Mouse (Mus musculus) right cerebral cortex, adult 18-20 months (tissue): ENCODE data around the gene Amdhd2.
"Not testable (repeated sequence)": the region's sequence is repeated elsewhere in the genome, so short reads cannot be mapped to it uniquely, and the experiment has no call there.

Experiments
- DNase-seq: peaks from one replicate; pipeline ENCODE4 v3.0.0; 2022; ENCODE audit warnings: mixed read lengths

Gene Amdhd2

DNA sequence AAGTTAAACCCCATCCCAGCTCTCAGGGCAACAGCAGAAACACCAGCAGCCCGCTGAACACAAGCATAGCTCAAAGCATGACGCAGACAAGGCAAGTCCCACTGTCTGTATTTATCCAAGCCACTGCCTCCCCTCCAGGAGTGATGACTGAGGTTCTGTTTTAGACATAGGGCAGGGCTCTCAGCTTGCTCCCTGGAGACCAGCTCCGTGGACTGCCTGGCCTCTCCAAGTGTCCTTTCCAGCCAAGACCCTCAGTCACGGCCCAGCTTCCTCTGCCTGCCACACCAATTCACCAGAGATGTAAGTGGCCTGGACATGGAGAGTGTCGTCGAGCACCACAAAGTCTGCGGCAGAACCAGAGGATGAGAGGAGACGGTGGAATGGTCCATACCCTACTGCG lies 7.8 kb downstream of the Amdhd2 start:
- no peak for DNase-seq

DNA sequence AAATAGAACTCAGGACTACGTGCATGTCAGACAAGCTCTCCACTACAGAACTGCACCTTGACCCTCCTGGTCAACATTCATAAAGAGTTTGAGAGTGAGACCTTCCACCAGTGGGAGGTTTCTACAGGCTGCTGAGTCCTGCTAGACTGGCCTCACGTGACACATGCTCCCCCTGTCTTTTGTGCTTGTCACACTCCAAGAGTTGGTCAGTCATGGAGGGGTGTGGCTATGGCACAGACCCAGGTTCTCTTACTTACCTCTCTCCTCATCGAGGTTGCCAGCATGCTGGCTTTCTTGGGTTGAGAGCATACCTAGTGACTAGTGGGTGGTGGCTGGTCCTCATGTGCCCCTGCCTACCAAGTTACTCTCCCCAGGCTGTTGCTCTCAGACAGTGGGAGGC lies 9.1 kb downstream of the Amdhd2 start:
- no peak for DNase-seq

DNA sequence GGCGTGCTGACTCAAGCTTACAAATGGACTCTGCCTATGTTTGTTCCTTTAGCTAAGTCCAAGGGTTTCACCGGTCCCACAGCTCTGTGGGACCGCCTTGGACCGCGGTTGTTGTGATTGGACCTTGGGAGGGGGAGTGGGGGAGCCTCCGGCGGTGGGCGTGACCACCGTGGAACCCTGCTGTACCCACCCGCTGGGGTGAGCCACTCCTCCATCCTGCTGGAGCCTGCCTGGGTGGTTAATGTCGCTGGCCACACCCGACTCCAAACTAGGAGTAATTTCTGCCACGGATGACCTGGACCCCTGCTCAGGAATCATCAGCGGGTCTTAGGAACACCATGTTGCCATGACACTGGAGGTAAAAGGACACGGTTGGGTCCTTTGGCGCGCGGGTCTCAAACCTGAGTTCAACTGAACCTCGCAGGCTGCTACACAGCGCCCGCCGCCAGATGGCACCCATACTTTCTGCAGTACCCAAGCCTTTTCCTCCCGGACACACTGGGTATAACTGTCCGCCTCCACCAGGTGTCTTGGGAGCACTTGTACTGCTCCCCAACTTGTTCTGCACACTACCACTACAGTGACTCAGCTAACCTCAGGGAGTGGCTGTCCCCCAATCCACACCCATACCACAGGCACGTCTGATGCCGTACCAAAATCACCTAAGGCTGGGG lies 11.5 kb downstream of the Amdhd2 start:
- DNase-seq = peak; percentile 76

DNA sequence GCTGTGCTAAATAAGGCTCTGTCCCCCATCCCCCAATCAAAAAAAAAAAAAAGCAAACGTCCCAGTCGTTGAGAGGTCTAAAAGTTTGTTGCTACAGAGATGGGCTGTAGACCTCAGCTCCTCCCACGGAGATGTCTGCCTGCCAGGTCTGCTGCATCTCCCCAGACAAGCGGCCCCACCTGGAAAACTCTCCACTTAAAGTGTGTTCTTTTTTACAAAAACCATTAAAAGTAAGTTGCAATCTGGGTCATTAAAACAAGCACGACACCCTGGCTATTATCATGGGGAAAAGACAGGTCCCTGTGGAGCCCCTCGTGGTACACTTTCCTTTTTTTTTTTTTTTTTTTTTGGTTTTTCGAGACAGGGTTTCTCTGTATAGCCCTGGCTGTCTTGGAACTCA lies 12.2 kb downstream of the Amdhd2 start:
- DNase-seq = no peak

DNA sequence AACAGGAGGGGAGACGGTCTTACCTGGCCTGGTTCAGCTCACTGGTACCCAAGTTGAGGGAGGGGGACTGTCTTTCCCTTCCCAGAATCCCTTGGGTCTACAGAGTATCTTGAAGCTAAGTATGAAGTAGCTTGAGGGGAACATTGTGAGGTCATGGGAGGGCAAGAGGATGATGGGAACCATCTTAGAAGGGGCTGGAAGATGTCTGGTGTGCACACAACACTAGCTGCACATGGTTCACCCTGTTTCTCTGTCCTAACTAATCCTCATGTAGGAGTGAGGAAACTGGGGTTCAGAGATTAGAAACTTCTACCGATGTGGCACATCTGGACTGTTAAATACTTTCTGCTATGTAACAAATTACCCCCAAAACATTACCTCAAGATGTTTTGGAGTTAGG lies 12.7 kb downstream of the Amdhd2 start, which contains the start of gene Pdpk1:
Gene Pdpk1 (minus strand): TSS at position 101 of the 400 bp plus-strand sequence.
- no peak for DNase-seq

DNA sequence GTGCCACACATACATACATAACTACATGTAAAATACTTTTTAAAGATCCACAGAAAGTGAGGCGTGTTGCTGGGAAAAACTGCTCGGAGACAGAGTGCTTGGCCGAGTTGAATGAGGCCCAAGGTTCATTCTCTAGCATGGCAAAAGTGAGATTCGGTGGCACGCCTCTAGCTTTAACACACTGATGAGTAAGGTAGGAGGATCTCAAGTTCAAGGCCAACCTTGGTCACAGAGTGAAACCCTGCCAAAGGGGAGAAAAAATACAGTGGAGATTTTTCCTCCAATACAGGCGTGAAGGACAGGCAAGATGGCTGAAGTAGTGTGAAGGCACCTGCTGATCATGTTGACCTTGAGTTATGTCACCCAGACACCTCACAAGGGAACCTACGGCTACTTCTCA lies 14.1 kb downstream of the Amdhd2 start:
- DNase-seq = no peak

DNA sequence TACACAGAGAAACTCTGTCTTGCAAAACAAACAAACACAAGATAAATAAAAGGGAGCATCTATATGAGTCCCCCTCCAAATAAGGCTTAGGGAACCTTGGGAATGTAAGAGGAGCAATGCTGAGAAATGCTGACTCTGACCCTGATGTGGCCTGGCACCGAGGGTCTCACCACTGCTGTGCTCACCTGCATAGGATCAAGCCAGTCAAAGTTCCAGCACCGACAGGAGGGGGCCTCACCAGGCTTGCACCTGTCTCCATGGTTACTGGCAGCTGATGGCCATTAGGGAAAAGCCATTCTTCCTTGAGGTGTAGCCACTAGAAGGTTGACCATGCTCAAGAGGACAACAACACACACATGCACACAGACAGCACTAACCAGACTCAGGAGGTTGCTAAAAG lies 20.7 kb downstream of the Amdhd2 start:
- no peak for DNase-seq

DNA sequence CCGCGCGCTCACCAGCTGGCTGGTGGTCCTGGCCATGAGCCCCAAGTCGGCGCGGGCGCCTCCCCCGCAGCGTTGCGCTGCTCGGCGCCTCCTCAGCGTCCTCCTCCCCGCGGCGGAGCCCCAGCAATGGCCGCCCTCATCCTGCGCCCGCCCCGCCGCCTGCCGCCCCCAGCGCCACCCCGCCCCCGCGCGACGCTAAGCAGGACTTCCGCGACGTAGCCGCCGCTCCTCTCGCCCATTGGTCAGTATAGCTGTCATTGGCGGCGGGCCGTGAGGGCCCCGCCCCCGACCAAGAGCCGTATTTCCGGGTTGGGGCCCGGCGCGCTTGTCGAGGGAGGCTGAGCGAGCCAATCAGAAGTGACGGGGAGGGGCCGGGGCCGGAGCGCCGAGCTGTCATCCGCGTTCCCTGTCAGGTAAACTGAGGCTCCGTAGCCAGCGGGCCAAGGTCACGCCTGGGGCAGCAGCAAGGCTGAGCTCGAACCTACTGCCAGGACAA lies 22.1 kb downstream of the Amdhd2 start:
- peak; percentile 98 for DNase-seq

DNA sequence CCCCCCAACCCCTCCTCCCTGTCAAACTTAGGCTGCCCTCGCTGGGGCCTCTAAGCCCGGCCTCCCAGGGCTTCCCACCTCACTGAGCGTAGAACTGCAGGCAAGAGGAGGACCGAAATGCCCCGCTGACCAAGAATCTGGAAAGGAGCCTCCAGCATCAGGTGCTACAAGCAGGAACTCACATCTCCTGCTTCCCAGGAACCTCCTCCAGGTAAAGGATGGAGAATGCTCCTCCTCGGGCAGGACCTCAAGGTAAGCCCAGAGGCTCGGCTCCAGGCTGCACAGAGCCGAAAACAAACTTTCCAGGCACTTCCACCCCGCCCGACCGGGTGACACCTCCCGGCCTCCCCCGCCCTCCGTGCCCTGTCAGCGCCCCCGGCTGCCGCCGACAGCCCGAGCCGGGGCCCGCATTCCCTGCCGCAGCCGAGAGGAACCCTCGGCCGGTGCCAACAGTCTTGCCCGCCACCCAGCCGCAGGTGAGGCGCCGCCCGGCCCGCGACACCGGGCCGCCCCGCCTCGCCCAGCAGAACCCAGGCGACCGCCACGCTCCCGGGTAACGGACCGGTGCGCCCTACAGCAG lies 22.6 kb downstream of the Amdhd2 start:
- no peak for DNase-seq

DNA sequence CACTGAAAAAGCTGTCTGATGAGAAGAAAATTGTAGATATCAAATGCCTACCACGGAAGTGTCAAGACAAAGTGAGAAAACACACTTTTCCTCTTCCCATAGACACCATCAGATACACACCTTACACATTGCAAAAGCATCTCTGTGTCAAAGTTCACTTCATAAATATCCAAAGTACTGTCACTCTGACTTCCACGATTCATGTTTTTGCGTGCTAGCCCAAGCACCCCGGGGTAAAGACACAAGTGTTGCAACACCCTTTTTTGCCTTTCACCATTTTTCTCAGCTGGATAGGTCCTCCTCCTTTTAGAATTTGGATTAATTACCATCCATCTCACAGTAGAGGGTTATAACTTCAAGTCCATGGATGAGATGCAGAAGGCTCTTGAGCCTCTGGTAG lies 23.6 kb downstream of the Amdhd2 start:
- no peak for DNase-seq

DNA sequence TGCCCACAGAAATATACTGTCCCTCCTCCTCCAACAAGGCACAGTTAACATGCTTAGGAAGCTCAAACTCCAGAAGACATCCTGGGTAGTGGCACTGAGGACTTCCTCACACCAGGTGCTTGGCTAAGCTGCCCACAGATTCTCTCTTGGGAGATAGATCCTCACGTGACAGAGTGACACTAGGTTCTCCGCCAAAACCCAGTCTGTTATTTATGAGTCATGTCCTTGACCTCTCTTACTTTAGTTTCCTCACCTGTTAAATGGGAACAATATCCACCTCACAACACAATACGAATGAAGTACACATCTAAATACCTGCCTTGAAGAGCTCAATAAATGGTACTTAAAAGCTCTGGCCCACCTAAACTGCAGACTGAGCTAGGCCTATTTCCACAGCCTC lies 24.3 kb downstream of the Amdhd2 start:
- no peak for DNase-seq

DNA sequence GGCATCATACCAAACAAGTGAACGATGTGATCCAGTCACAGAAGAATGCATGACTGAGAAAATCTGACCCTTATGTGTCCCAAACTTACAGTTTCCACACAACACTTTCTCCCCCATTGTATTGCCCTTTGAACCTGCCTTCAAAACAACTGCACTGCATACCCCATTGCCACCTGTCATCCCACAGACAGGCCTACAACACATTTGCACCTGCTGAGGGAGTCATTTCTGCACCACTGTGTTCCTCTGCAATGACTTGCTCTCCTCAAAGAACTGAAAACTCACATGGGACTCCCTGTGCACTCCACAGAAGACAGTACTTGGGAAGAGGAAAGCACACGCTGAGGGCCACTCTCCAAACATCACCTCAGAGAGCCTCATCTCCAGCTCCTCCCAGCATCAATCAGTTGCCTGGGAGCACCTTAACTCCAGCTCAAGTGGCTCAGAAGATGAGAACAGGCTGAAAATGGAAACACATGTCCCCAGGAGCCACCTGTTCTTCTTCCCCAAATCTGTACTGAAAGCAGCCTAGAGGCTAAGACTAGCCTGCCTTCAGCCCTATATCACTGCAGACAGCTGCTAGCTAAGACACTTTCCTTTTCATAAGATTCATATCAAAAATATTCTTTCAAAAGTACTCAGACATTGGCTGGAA lies 26.2 kb downstream of the Amdhd2 start:
- no peak for DNase-seq

DNA sequence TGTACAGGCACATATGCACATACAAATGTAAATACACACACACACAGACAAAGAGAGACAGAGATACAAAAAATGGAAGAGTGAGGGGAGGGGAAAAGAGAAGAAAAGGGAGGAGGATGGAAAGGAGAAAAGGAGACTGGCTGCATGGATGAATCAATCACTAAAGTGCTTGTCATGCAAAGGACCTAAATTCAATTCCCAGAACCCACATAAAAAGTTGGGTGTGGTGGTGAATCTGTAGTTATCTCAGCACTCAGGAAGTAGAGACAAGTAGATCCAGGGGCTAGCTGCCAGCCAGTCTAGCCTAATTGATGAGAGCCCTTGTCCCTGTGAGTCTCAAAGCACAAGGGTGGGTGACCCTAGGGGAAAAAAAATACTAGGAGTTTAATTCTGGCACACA lies 29.5 kb downstream of the Amdhd2 start:
- DNase-seq = no peak

DNA sequence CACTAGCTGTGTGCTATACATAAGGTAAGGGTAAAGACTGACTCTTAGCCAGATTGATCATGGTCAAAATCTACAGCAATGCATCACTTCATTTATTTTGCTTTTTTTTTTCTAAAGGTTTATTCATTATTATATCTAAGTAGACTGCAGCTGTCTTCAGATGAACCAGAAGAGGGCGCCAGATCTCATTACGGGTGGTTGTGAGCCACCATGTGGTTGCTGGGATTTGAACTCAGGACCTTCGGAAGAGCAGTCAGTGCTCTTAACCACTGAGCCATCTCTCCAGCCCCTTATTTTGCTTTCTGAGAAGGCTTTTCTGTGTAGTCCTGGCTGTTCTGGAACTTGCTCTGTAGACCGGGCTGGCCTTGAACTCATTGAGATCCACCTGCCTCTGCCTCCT lies 30.6 kb downstream of the Amdhd2 start:
- not testable (repeated sequence) for DNase-seq

DNA sequence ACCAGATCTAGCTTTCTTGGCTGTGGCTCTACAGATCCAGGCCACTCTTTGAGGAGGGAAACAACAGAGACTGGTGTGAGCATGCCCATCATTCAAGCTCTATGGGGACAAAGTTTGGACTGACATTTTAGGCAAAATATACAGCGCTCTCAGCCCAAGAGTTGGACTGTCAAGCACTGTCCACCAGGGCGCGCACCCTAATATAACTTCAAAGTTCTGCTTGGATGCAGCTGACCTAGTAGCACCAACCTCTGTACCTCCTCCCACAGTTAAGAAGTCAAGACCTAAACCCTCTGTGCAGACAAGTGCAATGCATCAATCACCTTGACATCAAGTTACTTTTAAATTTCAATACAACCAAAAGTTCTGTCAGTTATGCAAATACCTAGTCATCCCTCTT lies 32.0 kb downstream of the Amdhd2 start:
- DNase-seq = no peak

DNA sequence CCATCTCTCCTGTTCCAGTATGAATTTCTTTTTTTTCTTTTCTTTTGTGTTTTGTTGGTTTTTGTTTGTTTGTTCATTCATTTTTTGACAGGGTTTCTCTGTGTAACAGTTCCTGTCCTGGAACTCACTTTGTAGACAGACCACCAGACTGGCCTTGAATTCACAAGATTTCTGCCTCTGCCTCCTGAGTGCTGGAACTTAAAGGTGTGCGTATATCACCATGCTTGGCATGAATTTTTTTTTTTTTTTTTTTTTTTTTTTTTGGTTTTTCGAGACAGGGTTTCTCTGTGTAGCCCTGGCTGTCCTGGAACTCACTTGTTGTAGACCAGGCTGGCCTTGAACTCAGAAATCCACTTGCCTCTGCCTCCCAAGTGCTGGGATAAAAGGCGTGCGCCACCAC lies 34.3 kb downstream of the Amdhd2 start:
- not testable (repeated sequence) for DNase-seq

DNA sequence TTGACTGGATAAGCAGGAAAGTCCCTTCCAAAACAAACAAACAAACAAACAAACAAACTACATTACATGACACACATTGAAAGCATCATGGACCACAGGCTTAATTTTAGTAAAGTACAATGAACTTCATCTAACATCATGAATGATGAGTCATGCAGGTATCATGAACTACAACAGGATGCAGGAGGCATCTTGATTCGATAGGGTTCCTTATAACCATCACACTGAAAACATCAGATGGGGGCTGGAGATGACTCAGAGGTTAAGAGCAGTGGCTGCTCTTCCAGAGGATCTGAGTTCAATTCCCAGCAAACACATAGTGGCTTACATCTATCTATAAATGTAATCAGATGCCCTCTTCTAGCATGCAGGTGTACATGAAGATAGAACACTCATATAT lies 36.0 kb downstream of the Amdhd2 start:
- no peak for DNase-seq

DNA sequence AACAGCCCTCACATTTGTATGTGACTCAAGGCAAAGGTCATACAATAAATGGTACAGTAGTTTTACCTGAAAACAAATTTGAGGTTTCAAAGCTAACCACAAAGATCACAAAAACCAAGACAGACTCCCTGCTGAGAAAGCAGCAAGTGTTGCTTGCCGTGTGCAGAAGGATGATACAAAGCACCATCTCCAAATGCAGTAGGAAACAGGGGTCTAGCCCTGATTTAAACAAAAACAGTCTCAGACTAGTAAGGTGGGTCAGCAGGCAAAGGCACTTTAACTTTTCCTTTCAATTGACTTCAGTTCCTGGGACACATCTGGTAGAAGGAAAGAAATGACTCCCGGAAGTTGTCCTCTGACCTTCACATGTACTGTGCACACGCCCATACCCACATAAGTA lies 36.8 kb downstream of the Amdhd2 start:
- no peak for DNase-seq

DNA sequence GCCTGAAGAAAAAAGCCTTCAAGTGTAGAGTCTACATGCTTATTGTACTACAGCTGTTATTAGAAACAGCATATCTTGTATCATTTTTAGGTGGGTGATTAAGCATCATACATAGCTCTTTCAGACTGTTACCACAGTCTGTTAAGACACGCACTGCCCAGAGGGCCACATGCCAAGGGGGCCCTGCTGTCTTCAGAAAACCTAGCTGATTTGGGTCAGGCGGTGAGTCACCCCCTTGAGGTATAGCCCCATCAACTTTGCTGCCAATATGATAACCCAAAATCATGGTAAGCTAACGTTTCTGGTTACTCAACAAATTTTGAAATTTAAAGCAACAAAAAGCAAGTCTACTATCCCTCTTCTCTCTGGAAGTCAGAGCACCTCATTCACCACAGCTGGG lies 44.1 kb downstream of the Amdhd2 start:
- no peak for DNase-seq

DNA sequence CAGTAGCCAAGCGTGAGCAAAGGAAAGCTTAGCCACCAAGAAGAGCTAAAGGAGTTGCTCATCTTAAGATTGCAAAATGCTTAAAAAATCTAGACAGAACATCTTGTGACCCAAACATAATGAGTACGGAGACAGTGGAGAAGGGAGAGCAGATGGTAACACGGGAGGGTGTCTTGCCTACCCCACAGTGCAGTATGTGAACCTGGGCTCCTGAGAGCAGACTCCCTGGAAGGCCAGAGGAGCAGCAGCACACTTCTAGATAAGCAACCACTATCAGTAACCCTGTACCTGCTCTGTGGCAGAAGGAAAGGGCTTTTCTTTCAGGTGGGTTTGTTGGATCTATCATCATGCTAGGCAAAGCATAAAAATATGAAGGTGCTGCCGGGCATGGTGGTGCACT lies 50.5 kb downstream of the Amdhd2 start:
- DNase-seq = peak; percentile 21

DNA sequence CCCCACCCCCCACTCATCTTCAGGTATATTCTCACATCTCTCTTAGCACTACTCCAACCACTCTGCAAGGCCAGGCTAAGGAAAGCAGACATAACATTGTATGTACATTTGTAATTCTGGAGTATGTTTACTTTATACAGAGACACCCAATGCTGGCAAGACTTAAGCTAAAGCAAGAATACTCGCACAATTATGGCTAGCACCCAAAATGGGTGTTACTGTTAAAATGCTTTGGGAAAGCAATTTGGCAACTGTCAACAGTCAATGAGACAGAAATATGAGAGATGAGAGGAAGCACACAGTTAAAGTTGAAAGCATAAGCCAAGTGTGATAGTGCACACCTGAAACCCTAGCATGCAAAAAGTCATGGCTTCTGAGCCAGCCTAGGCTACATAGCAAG lies 52.3 kb downstream of the Amdhd2 start:
- DNase-seq = no peak

DNA sequence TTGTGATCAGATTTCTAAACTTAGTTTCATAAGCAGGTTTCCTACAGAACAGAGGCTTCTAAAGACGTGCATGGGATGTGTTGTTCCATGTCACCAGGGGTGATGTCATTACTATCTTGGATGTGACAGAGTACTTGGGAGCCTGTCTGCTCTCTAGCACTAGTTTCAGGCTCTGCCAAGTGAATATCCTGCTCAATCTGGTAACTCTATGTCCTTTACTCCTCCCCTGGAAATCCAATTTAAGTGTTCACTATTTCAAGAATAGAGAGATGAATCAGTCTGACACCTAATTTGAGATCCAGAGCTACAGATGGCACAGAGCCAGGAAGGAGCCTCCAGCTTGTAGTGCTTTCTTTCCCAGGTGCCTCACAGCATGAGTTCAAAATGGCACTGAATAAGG lies 54.7 kb downstream of the Amdhd2 start:
- DNase-seq = peak; percentile 63
